Mouse (Mus musculus): ENCODE results near the gene Pfn2. TPM values are rescaled to one million over a fixed set of nuclear protein-coding genes. Genes with fewer than 3 reads are reported as not detected.
"Not testable (repeated sequence)": the region's sequence is repeated elsewhere in the genome, so short reads cannot be mapped to it uniquely, and the experiment has no call there.

The Pfn2 gene
- 94.7 and 95.4 TPM in 2 replicates for polyA plus RNA-seq (2015; fragmentation: Nextera tagmentation; extraction: Ambion mirVana)

DNA sequence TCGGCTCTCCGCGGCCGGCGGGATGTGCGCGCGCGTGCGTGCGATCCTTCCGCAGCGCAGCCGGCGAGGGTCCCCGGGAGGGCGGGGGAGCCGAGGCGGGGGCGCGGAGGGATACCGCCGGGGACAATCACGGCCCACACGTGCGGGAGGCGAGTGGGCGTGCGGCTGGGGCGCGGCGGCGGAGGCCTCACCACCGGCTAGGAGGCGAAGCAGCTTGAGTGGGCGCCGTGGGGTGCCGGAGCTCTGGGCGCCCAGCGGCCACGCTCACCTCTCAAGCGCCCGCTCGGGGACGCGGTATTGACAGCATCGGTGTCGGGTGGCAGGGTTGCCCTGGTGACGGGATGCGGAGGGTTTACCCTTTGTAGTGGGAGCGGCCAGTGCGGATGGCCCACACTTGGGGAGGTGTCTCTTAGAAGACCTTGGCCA is at the start of gene Pfn2:
TSS of gene Pfn2 (minus strand) at position 320 of the 426 bp plus-strand sequence.
- no peaks in the 10 kb centered on the region for H3K9me3 ChIP-seq
- peak within 1 kb of the TSS; percentile 71 for H3K9ac ChIP-seq
- peak; percentile 87 for ATAC-seq (ENCODE audit: borderline replicate concordance, extremely low read depth, low FRiP score, low TSS enrichment)
- H3K27me3 ChIP-seq, result no peaks in the 10 kb centered on the region
- peak within 1 kb of the TSS; percentile 89 for H3K4me2 ChIP-seq
- under 1% methylated on average over 49 of the region's 52 CpGs for WGBS
- peaks cover 12% of the 10 kb centered on the region for H3K4me1 ChIP-seq
- H3K4me3 ChIP-seq, result peak within 1 kb of the TSS; percentile 86
- peak within 1 kb of the TSS; percentile 91 for H3K27ac ChIP-seq
- peaks cover 8% of the 10 kb centered on the region for H3K36me3 ChIP-seq

DNA sequence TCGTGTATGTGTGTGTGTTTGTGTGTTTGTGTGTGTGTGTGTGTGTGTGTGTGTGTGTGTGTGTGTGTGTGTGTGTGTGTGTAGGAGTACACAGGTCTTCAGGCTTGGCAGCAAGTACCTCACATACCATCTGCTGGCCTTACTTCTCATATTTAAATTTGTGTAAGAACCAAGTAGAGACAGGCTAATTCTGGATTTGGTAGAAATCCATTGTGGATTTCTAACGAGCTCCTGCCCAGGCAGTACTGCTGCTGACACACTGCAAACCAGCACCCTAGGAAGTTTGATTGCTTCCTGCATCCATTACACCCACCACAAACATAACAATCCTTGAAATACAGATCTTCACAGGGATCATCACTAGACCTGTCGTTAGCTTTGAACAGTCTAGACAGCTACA is 35.1 kb upstream of the Pfn2 start:
- Histone ChIP-seq H3K27me3 (no peaks in the 10 kb centered on the region), H3K9me3 (no peaks in the 10 kb centered on the region), H3K36me3 (no peaks in the 10 kb centered on the region), H3K4me1 (no peaks in the 10 kb centered on the region), H3K4me3 (no peak overlapping the region), H3K9ac (no peak overlapping the region), H3K27ac (no peak overlapping the region), H3K4me2 (no peak overlapping the region)
- WGBS, result 72% methylated on average over 3 of the region's 3 CpGs
- no peak for ATAC-seq (ENCODE audit: borderline replicate concordance, extremely low read depth, low FRiP score, low TSS enrichment)

DNA sequence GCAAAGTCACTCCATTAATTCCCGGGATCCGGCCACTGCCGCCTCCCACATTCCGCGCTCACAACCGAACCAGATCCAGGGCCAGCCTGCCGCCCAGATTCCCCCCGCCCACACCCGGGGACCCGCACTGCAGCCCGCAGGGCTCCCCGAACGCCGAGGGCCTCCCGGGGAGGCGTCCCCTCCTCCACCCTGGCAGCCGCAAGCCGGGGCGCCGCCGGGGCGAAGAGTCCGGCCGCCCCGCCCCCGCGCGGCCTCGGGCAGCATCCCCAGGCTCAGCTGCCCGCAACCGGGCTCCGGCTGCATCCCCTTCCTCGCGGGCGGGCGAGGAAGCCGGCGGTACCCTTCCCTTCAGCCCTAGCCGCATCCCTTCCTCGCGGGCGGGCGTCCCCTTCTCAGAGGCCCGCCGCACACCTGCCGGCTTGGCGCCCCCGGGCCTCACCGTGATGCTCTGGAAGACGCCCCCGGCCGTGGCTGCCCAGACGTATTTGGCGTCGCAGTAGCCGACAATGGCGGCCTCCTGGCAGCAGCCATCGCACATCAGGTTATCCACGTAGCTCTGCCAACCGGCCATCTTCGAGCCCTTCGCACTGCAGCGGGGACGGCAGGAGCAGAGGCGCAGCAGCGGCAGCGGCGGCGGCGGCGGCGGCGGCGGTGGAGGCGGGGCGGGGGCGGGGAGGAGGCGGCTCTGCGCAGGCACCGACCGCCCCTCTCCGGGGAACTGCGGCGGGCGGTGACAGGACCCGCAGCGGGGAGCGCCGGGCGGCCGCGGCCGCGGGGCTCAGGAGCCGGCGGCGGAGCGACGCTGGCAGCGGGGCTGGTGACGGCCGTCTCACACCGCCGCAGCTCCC is 743 bp downstream of the Pfn2 start:
- peak; percentile 91 for ATAC-seq (ENCODE audit: borderline replicate concordance, extremely low read depth, low FRiP score, low TSS enrichment)
- under 1% methylated on average over 67 of the region's 104 CpGs for WGBS
- peak overlapping the region; percentile 89 for H3K4me2 ChIP-seq
- peak overlapping the region; percentile 86 for H3K4me3 ChIP-seq
- H3K4me1 ChIP-seq, result peaks cover 12% of the 10 kb centered on the region
- peak overlapping the region; percentile 91 for H3K27ac ChIP-seq
- H3K27me3 ChIP-seq, result no peaks in the 10 kb centered on the region
- H3K9ac ChIP-seq, result peak overlapping the region; percentile 71
- peaks cover 14% of the 10 kb centered on the region for H3K36me3 ChIP-seq
- H3K9me3 ChIP-seq, result no peaks in the 10 kb centered on the region

DNA sequence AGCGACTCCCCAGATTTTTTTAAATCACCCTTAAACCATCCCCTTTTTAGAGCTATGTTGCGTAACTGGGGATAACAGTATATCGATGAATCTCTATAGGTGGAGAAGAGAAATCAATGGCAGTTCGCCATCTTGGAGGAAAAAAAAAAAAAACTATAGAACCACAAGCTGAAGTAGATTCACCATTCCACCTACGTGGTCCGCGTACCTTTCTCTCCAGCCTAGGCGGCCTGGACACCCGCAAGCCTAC is 1.3 kb downstream of the Pfn2 start:
- peak overlapping the region; percentile 86 for H3K4me3 ChIP-seq
- H3K27ac ChIP-seq, result peak overlapping the region; percentile 91
- WGBS, result 4% methylated on average over 9 of the region's 9 CpGs
- peaks cover 16% of the 10 kb centered on the region for H3K36me3 ChIP-seq
- H3K9me3 ChIP-seq, result no peaks in the 10 kb centered on the region
- peaks cover 12% of the 10 kb centered on the region for H3K4me1 ChIP-seq
- H3K9ac ChIP-seq, result peak overlapping the region; percentile 71
- H3K27me3 ChIP-seq, result no peaks in the 10 kb centered on the region
- peak overlapping the region; percentile 89 for H3K4me2 ChIP-seq
- no peak for ATAC-seq (ENCODE audit: borderline replicate concordance, extremely low read depth, low FRiP score, low TSS enrichment)

DNA sequence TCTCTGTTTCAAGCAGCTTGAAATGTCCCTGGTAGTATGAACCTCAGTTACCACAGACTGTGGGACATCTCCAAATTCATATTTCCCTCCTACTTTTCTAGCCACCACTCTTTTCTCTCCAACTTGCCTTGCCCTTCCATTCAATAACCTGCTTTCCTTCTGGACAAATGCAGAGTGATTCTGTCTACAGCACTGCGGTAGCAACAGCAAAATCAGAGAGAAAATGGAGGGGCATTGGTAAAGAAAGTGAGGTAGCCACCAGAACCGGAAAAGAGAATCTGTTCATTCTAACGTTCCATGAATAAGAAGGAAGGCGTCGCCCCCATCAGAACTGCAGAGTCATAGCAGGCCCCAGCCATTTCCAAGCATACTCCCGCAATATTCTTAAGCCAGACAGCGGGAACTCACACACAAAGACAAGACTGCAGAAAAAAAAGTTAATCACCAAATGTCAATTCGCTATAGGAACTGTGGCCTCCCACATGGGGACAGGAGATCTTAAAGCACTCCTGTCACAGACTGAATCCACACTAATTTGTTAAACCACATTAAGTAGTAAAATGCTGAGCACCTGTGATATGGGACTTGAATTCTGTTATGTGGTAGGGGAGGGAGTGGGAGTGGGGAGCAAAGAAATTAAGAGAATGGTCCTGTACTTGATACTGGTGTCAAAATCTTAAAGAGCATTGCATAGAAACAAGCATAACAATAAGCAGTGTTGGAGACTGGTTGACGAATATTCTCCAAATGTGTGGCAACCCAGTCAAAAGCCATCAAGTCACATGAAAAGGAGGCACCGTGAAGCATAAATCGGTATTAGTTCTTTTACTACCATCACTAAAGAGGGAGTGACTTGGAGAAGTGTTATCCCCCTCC is 1.9 kb downstream of the Pfn2 start:
- H3K36me3 ChIP-seq, result peaks cover 20% of the 10 kb centered on the region
- peak overlapping the region; percentile 71 for H3K9ac ChIP-seq
- peak overlapping the region; percentile 86 for H3K4me3 ChIP-seq
- H3K4me1 ChIP-seq, result peaks cover 12% of the 10 kb centered on the region
- H3K27ac ChIP-seq, result no peak overlapping the region
- H3K4me2 ChIP-seq, result peak overlapping the region; percentile 89
- no peak for ATAC-seq (ENCODE audit: borderline replicate concordance, extremely low read depth, low FRiP score, low TSS enrichment)
- H3K27me3 ChIP-seq, result no peaks in the 10 kb centered on the region
- 16% methylated on average over 11 of the region's 11 CpGs for WGBS
- H3K9me3 ChIP-seq, result no peaks in the 10 kb centered on the region

DNA sequence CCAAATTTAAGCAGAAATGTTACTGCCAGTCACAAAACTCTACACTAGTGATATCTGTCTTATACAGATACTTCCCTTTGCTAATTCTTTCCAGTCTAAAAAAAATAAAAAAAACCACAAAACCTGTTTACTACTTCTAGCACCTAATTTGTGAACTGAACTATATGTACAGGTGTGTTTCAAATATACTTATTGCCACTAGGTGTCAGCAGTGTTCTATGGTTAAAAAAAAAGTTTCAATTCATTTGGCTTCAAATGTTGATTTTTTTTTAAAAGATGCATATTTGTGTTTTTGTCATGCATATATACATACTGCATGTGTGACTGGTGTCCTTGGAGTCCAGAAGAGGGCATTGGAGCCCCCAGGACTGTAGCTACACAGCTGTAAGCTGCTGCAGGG is 4.1 kb downstream of the Pfn2 start:
- H3K36me3 ChIP-seq, result peaks cover 24% of the 10 kb centered on the region
- no peak for ATAC-seq (ENCODE audit: borderline replicate concordance, extremely low read depth, low FRiP score, low TSS enrichment)
- no peak overlapping the region for H3K4me3 ChIP-seq
- no peak overlapping the region for H3K27ac ChIP-seq
- H3K4me2 ChIP-seq, result no peak overlapping the region
- H3K9me3 ChIP-seq, result no peaks in the 10 kb centered on the region
- H3K4me1 ChIP-seq, result peaks cover 12% of the 10 kb centered on the region
- no peak overlapping the region for H3K9ac ChIP-seq
- H3K27me3 ChIP-seq, result no peaks in the 10 kb centered on the region

DNA sequence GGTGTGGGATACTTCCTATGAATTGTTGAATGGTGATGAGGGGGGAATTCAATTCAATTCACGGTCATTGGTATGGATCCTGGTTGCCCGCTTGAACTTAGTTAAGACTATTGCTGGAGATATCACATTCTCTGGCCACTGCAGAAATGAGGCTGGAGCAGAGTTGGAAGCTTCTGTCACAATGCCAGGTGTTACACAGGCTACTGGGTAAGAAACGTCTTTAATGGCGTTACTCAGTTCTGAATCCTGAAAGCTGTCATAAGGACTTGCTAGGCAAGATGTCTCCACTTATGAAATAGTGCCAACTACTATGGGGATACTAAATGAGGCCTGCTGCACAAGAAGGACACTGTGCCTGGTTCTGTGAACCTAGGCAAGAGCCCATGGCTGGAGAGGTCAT is 11.0 kb downstream of the Pfn2 start:
- 86% methylated on average over 4 of the region's 4 CpGs for WGBS
- Histone ChIP-seq H3K36me3 (peaks cover 11% of the 10 kb centered on the region; the same call in 1 of the 2 replicates), H3K4me2 (no peak overlapping the region), H3K4me3 (no peak overlapping the region), H3K9me3 (no peaks in the 10 kb centered on the region), H3K27ac (no peak overlapping the region), H3K9ac (no peak overlapping the region), H3K27me3 (no peaks in the 10 kb centered on the region), H3K4me1 (no peaks in the 10 kb centered on the region)
- no peak for ATAC-seq (ENCODE audit: borderline replicate concordance, extremely low read depth, low FRiP score, low TSS enrichment)

DNA sequence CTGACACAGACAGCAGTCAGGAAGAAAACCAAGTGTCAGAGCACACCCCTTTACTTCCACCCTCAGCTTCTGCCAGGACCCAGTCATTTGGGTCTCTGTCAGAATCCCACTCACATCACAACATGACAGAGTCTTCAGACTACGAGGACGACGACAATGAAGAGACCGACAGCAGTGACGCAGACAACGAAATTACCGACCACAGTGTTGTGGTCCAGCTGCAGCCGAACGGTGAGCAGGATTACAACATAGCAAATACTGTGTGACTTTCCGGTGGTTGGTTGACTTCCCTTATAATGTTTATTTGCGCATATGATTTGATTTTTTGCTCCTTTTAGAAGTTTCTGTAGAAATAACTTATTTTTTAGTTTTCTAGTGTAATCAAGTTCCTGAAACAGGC is 14.3 kb downstream of the Pfn2 start:
- Histone ChIP-seq H3K4me2 (no peak overlapping the region), H3K9ac (no peak overlapping the region), H3K27me3 (no peaks in the 10 kb centered on the region), H3K4me3 (no peak overlapping the region), H3K36me3 (peaks cover 8% of the 10 kb centered on the region; the same call in 1 of the 2 replicates), H3K4me1 (no peaks in the 10 kb centered on the region), H3K27ac (no peak overlapping the region), H3K9me3 (no peaks in the 10 kb centered on the region)
- no peak for ATAC-seq (ENCODE audit: borderline replicate concordance, extremely low read depth, low FRiP score, low TSS enrichment)
- WGBS, result 90% methylated on average over 11 of the region's 11 CpGs

DNA sequence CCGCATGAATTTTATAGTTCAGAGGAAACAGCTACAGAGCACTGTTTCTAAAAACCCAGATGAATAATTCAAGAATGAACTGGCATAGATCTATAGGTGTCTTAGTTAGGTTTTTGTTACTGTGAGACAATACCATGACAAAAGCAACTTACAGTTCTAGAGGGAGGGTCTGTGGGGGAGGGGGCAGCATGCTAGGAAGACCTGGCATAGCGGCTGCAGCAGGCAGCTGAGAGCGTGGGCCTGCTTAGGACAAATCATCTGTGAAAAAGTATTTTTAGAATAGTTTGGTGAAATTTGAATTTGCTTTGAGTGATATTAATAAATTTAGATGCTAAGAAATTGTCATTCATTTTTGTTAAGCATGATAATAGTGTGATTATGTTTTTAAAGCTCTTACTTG is 22.0 kb downstream of the Pfn2 start:
- Histone ChIP-seq H3K36me3 (0 out of 2 replicates have a peak, but pooled peaks cover 4% of the 10 kb centered on the region), H3K4me2 (no peak overlapping the region), H3K9me3 (no peaks in the 10 kb centered on the region), H3K9ac (no peak overlapping the region), H3K27me3 (no peaks in the 10 kb centered on the region), H3K4me3 (no peak overlapping the region), H3K4me1 (no peaks in the 10 kb centered on the region), H3K27ac (no peak overlapping the region)
- no peak for ATAC-seq (ENCODE audit: borderline replicate concordance, extremely low read depth, low FRiP score, low TSS enrichment)
- 94% methylated on average over 3 of the region's 3 CpGs for WGBS

DNA sequence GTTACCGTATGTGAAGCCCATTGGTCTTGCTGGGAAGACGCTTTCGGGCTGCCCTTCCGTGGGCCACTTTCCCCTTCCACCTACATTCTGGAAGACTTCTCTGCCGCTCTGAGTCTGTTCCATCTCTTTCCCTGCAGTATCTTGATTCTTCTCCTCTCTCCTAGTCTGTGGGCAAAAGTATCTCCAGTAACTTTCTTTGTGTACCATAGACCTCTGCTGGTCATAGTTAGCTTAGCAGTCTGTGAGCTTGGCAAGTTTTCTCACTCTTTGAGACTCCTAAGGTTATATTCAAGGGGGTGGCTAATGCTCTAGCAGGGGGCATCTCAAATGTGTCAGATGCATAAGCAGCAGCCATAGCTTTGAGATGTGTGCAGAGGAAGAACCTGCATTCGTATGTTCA is 32.4 kb downstream of the Pfn2 start:
- H3K4me2 ChIP-seq, result no peak overlapping the region
- H3K36me3 ChIP-seq, result no peaks in the 10 kb centered on the region
- H3K27me3 ChIP-seq, result no peaks in the 10 kb centered on the region
- 84% methylated on average over 6 of the region's 6 CpGs for WGBS
- no peaks in the 10 kb centered on the region for H3K4me1 ChIP-seq
- H3K9ac ChIP-seq, result no peak overlapping the region
- no peaks in the 10 kb centered on the region for H3K9me3 ChIP-seq
- no peak for ATAC-seq (ENCODE audit: borderline replicate concordance, extremely low read depth, low FRiP score, low TSS enrichment)
- H3K27ac ChIP-seq, result no peak overlapping the region
- H3K4me3 ChIP-seq, result no peak overlapping the region

DNA sequence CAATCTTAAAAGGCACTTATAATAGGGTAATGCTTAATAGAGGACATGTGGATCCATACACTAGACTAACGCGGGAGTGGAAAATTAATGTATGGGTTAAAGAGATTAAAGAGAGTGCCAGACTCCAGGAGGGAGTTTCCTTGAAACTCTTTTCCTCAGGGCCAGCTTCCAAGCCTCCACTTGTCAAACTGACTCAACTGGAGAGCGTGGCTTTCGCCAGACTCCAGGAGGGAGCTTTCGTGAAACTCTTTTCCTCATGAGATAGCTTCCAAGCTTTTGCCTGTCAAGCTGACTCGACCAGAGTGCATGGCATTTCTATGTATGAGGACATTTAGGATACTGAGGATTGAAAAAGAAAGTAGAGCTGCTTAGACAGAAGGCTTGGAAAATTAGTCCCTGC is 52.8 kb downstream of the Pfn2 start:
- H3K36me3 ChIP-seq; H3K27me3 ChIP-seq; H3K4me1 ChIP-seq; H3K4me2 ChIP-seq; H3K9ac ChIP-seq; H3K4me3 ChIP-seq; H3K27ac ChIP-seq; H3K9me3 ChIP-seq; ATAC-seq (ENCODE audit: borderline replicate concordance, extremely low read depth, low FRiP score, low TSS enrichment): not testable (repeated sequence)
- 59% methylated on average over 6 of the region's 6 CpGs for WGBS

All from lung, embryonic 15.5 days (tissue).